Mouse (Mus musculus) MEL (cell line): ENCODE data around the gene Sox5. TPM values are rescaled to one million over a fixed set of nuclear protein-coding genes. Genes with fewer than 3 reads are reported as not detected.
A peak's percentile ranks its signal among the peaks of the same experiment; 100 is the strongest.

Source experiments
- DNase-seq: peaks from one replicate; pipeline ENCODE4 v3.0.0; 2011; ENCODE audit warnings: low read depth, low spot score
- H3K27ac ChIP-seq: 2 replicates; pipeline ENCODE4 v1.5.1; 2012; ENCODE audit warnings: low read depth, mild to moderate bottlenecking, control low read depth, low read length, moderate library complexity; ENCODE audit not compliant: control insufficient read depth
- H3K27me3 ChIP-seq, 2 experiments: fragments of 150-350 bp in 1 of 2; sonication (generic) in 1 of 2; 2 replicates each; pipeline ENCODE4 v1.6.1; 2012; ENCODE audit warnings: low read length in 2 of 2, mild to moderate bottlenecking in 2 of 2, improper control_type of control experiment in 1 of 2, moderate library complexity in 1 of 2; ENCODE audit not compliant: insufficient read depth in 2 of 2, control insufficient read depth in 1 of 2
- H3K36me3 ChIP-seq, 2 experiments: 2 replicates each; pipeline ENCODE4 v1.6.1; 2012 to 2014; ENCODE audit warnings: low read length in 2 of 2, improper control_type of control experiment in 1 of 2, inconsistent platforms in 1 of 2, mild to moderate bottlenecking in 1 of 2; ENCODE audit not compliant: insufficient read depth in 2 of 2, control insufficient read depth in 1 of 2
- H3K4me1 ChIP-seq, 2 experiments: fragments of 150-350 bp in 1 of 2; sonication (generic) in 1 of 2; 2 replicates each; pipeline ENCODE4 v1.6.1; 2012; ENCODE audit warnings: low read length in 2 of 2, improper control_type of control experiment in 1 of 2, mild to moderate bottlenecking in 1 of 2; ENCODE audit not compliant: insufficient read depth in 2 of 2, control insufficient read depth in 1 of 2
- H3K4me3 ChIP-seq, 2 experiments: fragments of 150-350 bp in 1 of 2; sonication (generic) in 1 of 2; 2 replicates each; pipeline ENCODE4 v1.5.1; 2012; ENCODE audit warnings: low read depth in 2 of 2, low read length in 2 of 2, mild to moderate bottlenecking in 2 of 2, moderate library complexity in 2 of 2, control low read depth in 1 of 2, improper control_type of control experiment in 1 of 2; ENCODE audit not compliant: control insufficient read depth in 1 of 2, insufficient read depth in 1 of 2
- H3K79me2 ChIP-seq: 2 replicates; pipeline ENCODE4 v1.6.1; 2012; ENCODE audit warnings: mild to moderate bottlenecking, low read length, moderate library complexity; ENCODE audit not compliant: control insufficient read depth, poor library complexity, insufficient read depth
- H3K9ac ChIP-seq: 2 replicates; pipeline ENCODE4 v1.6.1; 2012; ENCODE audit warnings: low read depth, mild to moderate bottlenecking, control low read depth, low read length, moderate library complexity; ENCODE audit not compliant: control insufficient read depth, poor library complexity, severe bottlenecking
- H3K9me3 ChIP-seq: fragments of 150-350 bp; sonication (generic); replicated peaks from 2 replicates; pipeline ENCODE4 v1.6.1; 2012; ENCODE audit warnings: mild to moderate bottlenecking, low read length, improper control_type of control experiment, moderate library complexity; ENCODE audit not compliant: insufficient read depth
- CTCF ChIP-seq, 3 experiments: IDR thresholded peaks in 2 of 3; conservative IDR thresholded peaks in 1 of 3; 2 replicates each; pipeline ENCODE4 v1.5.1; 2011 to 2012; ENCODE audit warnings: low read length in 3 of 3, low read depth in 2 of 3, mild to moderate bottlenecking in 2 of 3, improper control_type of control experiment in 1 of 3, inconsistent platforms in 1 of 3, mixed read lengths in 1 of 3, moderate library complexity in 1 of 3; ENCODE audit not compliant: control insufficient read depth in 1 of 3, insufficient read depth in 1 of 3, poor library complexity in 1 of 3, severe bottlenecking in 1 of 3
- E2F4 ChIP-seq: IDR thresholded peaks from 2 replicates; pipeline ENCODE4 v1.6.1; 2011; ENCODE audit warnings: low read depth, low read length, improper control_type of control experiment, borderline replicate concordance
- EP300 ChIP-seq, 2 experiments: IDR thresholded peaks; 2 replicates each; pipeline ENCODE4 v1.6.1; 2011; ENCODE audit warnings: improper control_type of control experiment in 2 of 2, low read length in 2 of 2, low read depth in 1 of 2, mild to moderate bottlenecking in 1 of 2
- ETS1 ChIP-seq: IDR thresholded peaks from 2 replicates; pipeline ENCODE4 v1.6.1; 2012; ENCODE audit warnings: low read depth, mild to moderate bottlenecking, inconsistent platforms, low read length, improper control_type of control experiment, moderate library complexity
- HCFC1 ChIP-seq: IDR thresholded peaks from 2 replicates; pipeline ENCODE4 v1.6.1; 2012; ENCODE audit warnings: low read depth, mild to moderate bottlenecking, inconsistent platforms, low read length, improper control_type of control experiment, moderate library complexity
- NRF1 ChIP-seq: IDR thresholded peaks from 2 replicates; pipeline ENCODE4 v1.6.1; 2014; ENCODE audit warnings: low read depth, mild to moderate bottlenecking, inconsistent platforms, low read length, improper control_type of control experiment, moderate library complexity; ENCODE audit not compliant: poor library complexity, insufficient read depth, severe bottlenecking
- POLR2AphosphoS2 ChIP-seq: IDR thresholded peaks from 2 replicates; pipeline ENCODE4 v1.6.1; 2011; ENCODE audit warnings: low read length, improper control_type of control experiment
- RCOR1 ChIP-seq: IDR thresholded peaks from 2 replicates; pipeline ENCODE4 v1.6.1; 2012; ENCODE audit warnings: low read depth, mild to moderate bottlenecking, inconsistent platforms, low read length, improper control_type of control experiment
- SIN3A ChIP-seq: IDR thresholded peaks from 2 replicates; pipeline ENCODE4 v1.6.1; 2012; ENCODE audit warnings: low read length, improper control_type of control experiment, inconsistent platforms
- TCF12 ChIP-seq: IDR thresholded peaks from 2 replicates; pipeline ENCODE4 v1.6.1; 2014; ENCODE audit warnings: low read depth, mild to moderate bottlenecking, inconsistent platforms, low read length, improper control_type of control experiment, moderate library complexity
- ZC3H11A ChIP-seq: IDR thresholded peaks from 2 replicates; pipeline ENCODE4 v1.6.1; 2012; ENCODE audit warnings: low read depth, mild to moderate bottlenecking, inconsistent platforms, low read length, improper control_type of control experiment
- ZMIZ1 ChIP-seq: IDR thresholded peaks from 2 replicates; pipeline ENCODE4 v1.6.1; 2012; ENCODE audit warnings: low read depth, mild to moderate bottlenecking, inconsistent platforms, low read length, improper control_type of control experiment, moderate library complexity
- polyA plus RNA-seq, 2 experiments: library from polyadenylated mRNA; stranded (reverse) in 1 of 2; unstranded in 1 of 2; fragments of >175 nt in 1 of 2; fragments of >200 nt in 1 of 2; gene quantifications; 2 replicates each; pipeline versions ENCODE4 v1.2.1 to v1.2.4; 2012; ENCODE audit warnings: low replicate concordance in 2 of 2, low read depth in 1 of 2; ENCODE audit not compliant: insufficient read length in 2 of 2, insufficient read depth in 1 of 2, missing spikeins in 1 of 2
- total RNA-seq: library from RNA; depleted of rRNA; stranded (reverse); fragments of 300-350 nt; gene quantifications from 2 replicates; pipeline ENCODE4 v1.2.3, GENCODE M21; 2012

Gene Sox5
- total and polyA plus RNA-seq, 3 experiments, result 0.19 to 3.0 TPM; not detected in 1

DNA sequence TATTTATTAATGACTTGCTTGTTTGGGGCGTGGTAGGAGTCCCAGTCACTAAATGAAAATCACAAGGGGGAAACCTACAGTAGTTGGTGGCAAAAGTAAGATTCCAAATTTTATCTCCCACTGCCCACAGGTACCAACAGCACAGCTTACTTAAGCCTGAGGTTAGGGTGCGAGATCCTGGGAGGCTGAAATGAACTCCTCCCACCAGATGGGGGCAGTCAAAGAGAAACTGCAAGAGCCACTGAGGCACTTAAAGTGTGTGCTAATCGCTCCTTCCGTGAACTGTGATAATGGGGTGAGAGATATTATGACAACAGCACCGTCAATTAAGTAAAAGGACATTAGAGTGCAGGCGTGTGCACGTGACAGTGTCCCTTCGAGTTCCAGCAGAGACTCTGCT, 232.8 kb downstream of the Sox5 start:
- Histone ChIP-seq H3K79me2 (no peaks in the 10 kb centered on the region), H3K36me3 (no peaks in the 10 kb centered on the region), H3K4me1 (no peaks in the 10 kb centered on the region), H3K9me3 (no peaks in the 10 kb centered on the region), H3K27me3 (no peaks in the 10 kb centered on the region), H3K27ac (no peak overlapping the region), H3K9ac (no peak overlapping the region), H3K4me3 (no peak overlapping the region)
- DNase-seq, result no peak
- TF ChIP-seq EP300 (IDR thresholded peaks at IDR 0.05; ENCODE audit: low read depth in 1 of 2, low read length in 2 of 2), result no peak
- TF ChIP-seq E2F4, result no peak
- TF ChIP-seq SIN3A, result no peak
- TF ChIP-seq ETS1, result no peak
- no peak for TF ChIP-seq CTCF (IDR thresholded peaks at IDR 0.05 in 2 of 3, conservative IDR thresholded peaks at IDR 0.05 in 1 of 3; ENCODE audit: control insufficient read depth in 1 of 3, insufficient read depth in 1 of 3, low read depth in 2 of 3, low read length in 3 of 3, poor library complexity in 1 of 3, severe bottlenecking in 1 of 3)
- no peak for TF ChIP-seq ZMIZ1
- no peak for TF ChIP-seq NRF1
- no peak for TF ChIP-seq RCOR1

- no peaks in the 10 kb centered on the region for H3K36me3 ChIP-seq
These were observed 234.6 kb downstream of the Sox5 start for GRCm38 (mm10) chr6:144547141-144547540.

GRCm38 (mm10) chr6:144545549-144545948, 236.2 kb downstream of the Sox5 start:
- DNase-seq, result peak; percentile 4
- H3K27me3 ChIP-seq, result no peaks in the 10 kb centered on the region
- no peaks in the 10 kb centered on the region for H3K79me2 ChIP-seq
- H3K27ac ChIP-seq, result no peak overlapping the region
- H3K4me3 ChIP-seq, result no peak overlapping the region
- no peaks in the 10 kb centered on the region for H3K4me1 ChIP-seq
- no peaks in the 10 kb centered on the region for H3K9me3 ChIP-seq
- H3K36me3 ChIP-seq, result no peaks in the 10 kb centered on the region
- TF ChIP-seq HCFC1 (no peak), E2F4 (no peak), POLR2AphosphoS2 (no peak), TCF12 (no peak), ZC3H11A (no peak)
- no peak overlapping the region for H3K9ac ChIP-seq

More at GRCm38 (mm10) chr6:144547141-144547540, 234.6 kb downstream of the Sox5 start:
- no peak for TF ChIP-seq POLR2AphosphoS2
- 0 out of 6 replicates have a peak, but pooled peaks of 1 of the 3 experiments have one; percentile 13 for TF ChIP-seq CTCF (IDR thresholded peaks at IDR 0.05 in 2 of 3, conservative IDR thresholded peaks at IDR 0.05 in 1 of 3; ENCODE audit: control insufficient read depth in 1 of 3, insufficient read depth in 1 of 3, low read depth in 2 of 3, low read length in 3 of 3, poor library complexity in 1 of 3, severe bottlenecking in 1 of 3)
- Histone ChIP-seq H3K9me3 (no peaks in the 10 kb centered on the region), H3K4me3 (no peak overlapping the region), H3K4me1 (no peaks in the 10 kb centered on the region), H3K79me2 (no peaks in the 10 kb centered on the region), H3K27me3 (no peaks in the 10 kb centered on the region), H3K27ac (no peak overlapping the region), H3K9ac (no peak overlapping the region)
- DNase-seq, result peak; percentile 8
